Mouse (Mus musculus): Measurements from ENCODE around the gene Mog.

Gene Mog

DNA sequence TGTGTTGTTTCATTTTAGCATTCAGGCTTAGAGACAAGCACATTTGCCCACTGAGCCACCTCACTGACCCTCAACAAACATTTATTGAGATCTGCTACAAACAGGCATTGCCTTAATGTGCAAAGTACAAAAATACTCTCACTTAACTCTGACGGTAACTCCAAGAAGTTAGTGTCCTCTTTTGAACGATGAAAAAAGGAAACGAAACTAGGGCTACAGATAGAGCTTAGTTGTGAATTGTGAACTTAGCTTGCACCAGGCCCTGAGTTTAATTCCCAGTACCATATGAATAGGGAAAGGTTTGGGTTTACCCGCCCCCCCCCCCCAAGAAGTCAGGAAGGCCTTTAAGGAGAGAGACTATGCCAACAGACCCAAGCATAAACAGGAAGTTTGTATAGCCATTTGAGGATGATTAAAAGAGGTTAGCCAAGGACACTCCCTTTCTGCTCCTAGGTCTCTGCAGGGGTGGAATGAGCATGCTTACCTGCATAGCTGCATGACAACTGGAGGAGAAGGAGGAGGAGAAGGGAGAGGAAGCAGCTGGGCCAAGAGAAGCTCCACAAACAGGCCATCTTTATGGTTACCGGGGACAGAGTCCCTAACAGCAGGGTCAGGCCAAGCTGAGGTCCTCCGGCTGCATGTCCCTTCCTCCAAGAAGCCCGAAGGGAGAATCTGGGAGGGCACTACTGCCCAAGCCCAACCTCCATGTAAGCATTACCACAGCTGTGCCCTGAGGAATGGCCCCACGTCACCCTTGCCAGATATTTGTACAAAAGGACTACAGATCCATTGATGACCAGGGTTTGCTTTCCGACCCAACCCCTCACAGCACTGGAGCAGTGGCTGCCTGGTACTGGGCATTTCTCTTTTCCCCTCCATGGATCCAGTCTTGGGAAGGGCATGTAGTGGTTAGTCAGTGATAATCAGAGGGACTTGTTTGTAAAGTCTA lies at the start of gene Mog:
TSS of gene Mog (minus strand) at position 771 of the 949 bp plus-strand sequence.
- DNase-seq (ENCODE audit: extremely low spot score, low spot score) = no peak

DNA sequence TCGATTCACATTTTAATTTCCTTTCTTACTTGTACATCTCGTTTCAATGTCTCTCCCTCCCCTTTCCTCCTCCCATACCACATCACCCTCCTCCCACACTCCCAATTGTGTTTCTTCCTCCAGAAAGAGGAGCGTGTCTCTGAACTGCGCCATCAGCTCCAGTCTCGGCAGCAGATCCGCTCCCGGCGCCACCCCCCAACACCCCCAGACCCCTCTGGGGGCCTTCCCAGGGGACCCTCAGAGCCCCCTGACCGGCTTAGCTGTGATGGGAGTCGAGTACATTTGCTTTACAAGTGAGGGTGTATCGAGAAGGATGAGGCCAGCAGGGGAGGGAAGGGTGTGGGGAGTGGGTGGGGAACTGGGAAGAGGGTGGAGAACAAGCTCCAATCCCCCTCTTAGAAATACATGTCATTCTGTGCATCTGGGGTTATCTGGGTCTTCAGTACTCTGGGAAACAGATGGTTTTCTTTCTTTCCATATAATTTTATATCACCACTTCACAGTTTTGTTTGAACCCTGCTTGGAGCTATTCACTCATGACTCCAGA lies 49.6 kb upstream of the Mog start:
- DNase-seq (ENCODE audit: extremely low spot score, low spot score) = no peak

- DNase-seq (ENCODE audit: extremely low spot score, low spot score) = no peak
Measured at GRCm38 (mm10) chr17:37072080-37072729, 49.0 kb upstream of the Mog start.

GRCm38 (mm10) chr17:37070121-37070520 lies 46.9 kb upstream of the Mog start:
- no peak for DNase-seq (ENCODE audit: extremely low spot score, low spot score)

DNA sequence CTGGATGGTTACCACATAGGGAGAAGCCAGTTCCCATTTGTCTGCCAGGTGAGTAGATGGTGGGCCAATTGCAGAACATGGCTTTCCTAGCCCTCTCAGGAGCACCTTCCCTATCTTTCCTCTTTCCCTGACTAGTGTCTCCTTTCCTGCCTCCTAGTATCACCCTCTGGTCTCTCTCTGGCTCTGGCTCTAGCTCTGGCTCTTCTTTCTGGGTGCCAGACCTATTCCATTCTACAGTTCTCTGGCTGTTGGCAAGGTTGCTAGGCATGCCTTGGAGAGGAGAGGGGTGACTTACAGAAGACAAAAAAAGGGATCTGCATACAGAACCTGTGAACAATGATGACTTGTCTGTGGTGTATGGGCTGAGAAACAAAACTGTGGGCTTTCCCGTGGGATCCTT lies 44.7 kb upstream of the Mog start:
- DNase-seq (ENCODE audit: extremely low spot score, low spot score) = no peak

DNA sequence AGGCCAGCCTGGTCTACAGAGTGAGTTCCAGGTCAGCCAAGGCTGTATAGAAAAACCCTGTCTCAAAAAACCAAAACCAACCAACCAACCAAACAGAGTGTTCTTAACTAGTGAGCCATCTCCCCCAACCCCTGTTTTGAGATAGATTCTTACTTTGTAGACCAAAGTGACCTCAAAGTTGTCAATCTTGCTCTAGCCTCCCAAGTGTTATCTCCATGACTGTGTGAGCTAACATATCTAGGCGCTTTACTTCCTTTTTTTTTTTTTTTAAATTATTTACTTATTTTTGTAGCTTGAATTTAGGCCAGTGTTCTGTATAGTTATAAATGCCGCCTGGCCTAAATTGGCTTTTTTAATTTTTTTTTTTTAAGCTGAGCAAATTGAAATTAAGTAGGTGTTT lies 42.8 kb upstream of the Mog start:
- DNase-seq (ENCODE audit: extremely low spot score, low spot score) = no peak

DNA sequence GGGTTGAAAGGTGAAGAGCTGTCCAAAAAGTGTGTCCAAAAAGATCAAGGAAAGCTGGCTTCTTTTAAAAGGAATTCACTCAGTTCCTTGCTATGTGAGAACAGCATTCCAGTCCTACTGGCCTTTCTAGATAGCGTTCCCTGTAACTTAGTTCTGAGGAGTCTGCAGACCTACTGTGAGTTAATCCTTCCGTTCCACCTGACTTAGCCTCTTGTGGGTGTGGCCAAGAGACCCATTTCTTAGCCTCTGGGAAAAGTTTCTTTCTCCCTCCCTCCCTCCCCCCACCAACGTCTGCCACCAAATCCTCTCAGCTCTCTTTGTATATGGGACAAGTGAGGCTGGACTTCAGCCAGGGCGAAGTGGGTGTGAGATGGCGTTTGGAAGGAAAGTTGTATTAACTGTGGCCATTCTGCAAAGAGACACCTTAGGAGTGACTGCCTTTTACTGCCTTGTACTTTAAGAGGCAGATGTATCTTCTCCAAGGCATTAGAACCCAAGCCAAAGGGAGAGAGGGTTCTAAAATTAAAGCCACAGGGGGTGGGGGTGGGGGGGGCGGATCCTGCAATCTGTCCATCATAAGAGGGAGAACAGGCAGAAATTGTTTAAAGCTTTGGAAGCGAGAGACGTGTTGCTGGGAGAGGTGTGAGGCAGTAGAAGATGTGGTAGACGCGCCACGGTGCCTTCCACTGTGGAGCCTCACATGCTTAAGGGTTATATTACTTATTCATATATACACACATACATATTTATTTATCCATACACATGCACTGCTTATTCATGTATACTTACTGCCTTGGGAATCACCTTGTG lies 40.7 kb upstream of the Mog start:
- no peak for DNase-seq (ENCODE audit: extremely low spot score, low spot score)

GRCm38 (mm10) chr17:37063063-37063462 lies 39.9 kb upstream of the Mog start:
- no peak for DNase-seq (ENCODE audit: extremely low spot score, low spot score)

DNA sequence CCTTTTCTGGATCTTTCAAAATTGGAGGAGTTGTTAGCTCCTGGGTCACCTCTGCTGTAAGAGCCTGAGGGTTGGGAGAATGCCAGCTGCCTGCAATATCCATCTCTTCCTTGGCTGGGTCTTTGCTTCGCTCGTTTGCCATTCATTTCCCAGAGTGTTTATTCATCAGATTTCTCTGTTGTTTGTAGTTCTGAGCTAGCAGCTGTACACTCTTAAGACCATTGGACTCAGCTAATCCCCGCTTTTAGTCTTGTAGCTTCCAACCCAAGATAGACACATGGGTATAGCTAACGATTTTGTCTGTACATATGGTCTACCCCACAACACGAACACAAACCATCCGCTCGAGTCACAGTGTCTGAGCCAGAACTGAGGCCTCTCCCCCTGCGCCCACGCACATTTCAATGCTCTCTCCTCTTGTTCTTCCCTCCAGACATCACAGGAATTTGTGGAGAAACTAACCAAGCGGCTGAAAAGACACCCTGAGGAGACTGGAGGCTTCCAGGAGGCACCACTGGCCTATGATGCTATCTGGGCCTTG lies 39.0 kb upstream of the Mog start:
- no peak for DNase-seq (ENCODE audit: extremely low spot score, low spot score)

DNA sequence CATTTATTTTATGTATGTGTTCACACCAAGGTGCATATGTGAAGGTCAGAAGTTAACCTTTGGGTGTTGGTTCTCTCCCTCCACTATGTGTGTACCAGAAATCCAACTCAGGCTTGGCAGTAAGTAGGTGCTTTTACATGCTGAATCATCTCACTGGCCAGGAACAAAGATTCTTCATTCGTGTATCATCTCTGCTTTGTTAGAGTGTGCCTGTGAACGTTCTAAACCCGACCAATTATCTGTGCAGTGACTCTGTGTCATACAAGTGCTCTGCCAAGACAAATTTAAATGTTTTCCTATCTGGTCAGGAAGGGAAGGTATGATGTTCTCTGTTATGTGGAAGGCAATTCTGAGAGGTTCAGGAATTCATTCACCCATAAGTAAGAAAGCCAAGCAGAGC lies 38.2 kb upstream of the Mog start:
- no peak for DNase-seq (ENCODE audit: extremely low spot score, low spot score)

DNA sequence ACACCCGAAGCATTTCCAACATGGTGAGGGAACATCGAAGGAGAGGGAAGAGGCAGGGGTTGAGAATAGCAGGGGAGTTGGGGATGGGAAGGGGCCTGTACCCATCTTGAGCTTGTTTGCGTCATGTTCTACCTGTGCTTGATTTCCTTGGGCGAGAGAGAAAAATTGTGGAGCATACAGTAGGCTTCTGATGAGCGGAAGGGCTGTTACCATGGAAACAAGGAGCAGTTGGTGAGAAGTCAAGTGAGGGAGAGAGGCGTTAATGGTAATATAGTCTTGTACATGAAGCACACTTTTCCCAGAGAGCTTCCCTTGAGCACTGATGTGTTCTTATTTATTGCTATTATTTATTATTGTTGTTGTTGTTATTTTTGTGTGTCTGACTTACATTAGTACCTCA lies 33.8 kb upstream of the Mog start:
- no peak for DNase-seq (ENCODE audit: extremely low spot score, low spot score)

DNA sequence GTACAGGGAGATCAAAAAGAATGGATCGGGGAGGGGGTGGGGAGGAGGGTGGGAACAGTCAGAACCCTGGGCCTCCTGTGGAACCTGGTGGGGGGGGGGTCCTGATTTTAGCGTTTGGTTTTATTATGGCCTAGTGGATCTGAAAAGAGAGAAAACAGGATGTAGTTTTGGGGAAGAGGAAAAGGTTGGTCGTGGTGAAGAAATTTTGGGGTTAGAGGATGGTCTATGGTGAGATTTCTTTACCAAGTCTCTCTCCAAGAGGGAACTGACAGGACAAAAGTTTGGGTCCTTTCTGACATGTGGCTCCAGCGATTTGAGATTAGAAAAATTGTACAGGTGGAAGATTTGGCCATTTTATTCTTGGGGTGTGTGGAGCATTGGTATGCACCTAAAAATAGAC lies 28.5 kb upstream of the Mog start:
- no peak for DNase-seq (ENCODE audit: extremely low spot score, low spot score)

DNA sequence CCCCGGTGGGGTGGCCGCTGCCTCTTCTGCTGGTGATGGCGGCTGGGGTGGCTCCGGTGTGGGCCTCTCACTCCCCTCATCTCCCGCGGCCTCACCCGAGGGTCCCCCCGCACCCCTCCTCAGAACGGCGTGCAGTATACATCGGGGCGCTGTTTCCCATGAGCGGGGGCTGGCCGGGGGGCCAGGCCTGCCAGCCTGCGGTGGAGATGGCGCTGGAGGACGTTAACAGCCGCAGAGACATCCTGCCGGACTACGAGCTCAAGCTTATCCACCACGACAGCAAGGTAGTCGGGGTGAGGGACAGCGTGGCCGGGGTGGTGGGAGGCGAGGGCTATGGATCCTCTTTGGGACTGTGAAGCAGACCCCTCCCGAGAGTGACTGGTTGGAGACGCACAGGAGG lies 27.7 kb upstream of the Mog start:
- peak; percentile 47 for DNase-seq (ENCODE audit: extremely low spot score, low spot score)

DNA sequence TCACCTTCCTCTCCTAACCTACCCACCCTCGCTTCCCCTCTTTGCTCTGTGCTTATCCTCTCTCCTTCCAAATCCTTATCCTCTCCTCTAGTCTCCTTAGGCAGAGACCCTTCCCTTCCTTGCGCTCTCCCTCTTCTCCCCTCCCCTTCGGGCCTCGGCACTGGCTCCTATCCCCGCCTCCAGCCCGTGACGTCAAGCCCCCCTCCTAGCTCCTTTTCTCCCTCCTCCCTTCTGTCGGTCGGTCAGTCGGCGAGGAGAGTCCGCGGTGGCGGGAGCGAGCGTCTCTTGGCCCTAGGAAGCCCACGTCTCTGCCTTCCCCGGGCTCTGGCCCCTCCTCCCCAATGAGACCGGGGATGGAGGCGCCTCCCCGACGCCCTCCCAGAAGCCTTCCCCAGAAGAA lies 27.2 kb upstream of the Mog start:
- DNase-seq (ENCODE audit: extremely low spot score, low spot score) = peak; percentile 86

- peak; percentile 73 for DNase-seq (ENCODE audit: extremely low spot score, low spot score)
Measured at GRCm38 (mm10) chr17:37049570-37050310, 26.5 kb upstream of the Mog start.

DNA sequence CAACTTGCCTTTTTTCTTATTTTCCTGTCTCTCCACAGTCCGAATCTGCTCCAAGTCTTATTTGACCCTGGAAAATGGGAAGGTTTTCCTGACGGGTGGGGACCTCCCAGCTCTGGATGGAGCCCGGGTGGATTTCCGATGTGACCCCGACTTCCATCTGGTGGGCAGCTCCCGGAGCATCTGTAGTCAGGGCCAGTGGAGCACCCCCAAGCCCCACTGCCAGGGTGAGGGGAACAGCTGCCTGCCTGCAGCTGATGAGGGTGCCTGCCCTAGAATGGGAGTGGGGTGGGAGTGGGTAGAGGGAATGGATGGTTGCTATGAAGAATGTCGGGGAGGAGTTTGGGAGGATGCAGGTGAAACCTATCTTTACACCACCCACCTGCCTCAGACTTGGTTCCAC lies 25.2 kb upstream of the Mog start:
- no peak for DNase-seq (ENCODE audit: extremely low spot score, low spot score)

DNA sequence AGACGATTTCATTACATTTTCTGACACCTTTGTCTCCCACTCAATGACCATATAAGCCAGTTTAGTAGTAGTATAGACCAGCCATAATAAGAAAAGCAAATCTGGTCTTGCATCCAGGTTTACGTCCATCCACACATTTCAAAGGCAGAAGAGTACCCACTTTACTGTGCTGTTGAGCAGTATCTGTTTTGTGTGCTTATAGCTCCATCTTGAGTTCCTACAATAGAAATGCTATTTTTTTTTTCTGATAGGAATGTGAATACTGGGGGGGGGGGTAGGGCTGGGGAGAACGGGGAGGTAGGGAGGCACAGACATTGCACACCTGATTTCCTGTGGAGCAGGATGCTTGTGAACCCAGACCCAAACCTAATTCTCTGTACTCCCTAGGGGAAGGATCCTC lies 24.8 kb upstream of the Mog start:
- no peak for DNase-seq (ENCODE audit: extremely low spot score, low spot score)

GRCm38 (mm10) chr17:37047332-37047976 lies 24.3 kb upstream of the Mog start:
- peak; percentile 22 for DNase-seq (ENCODE audit: extremely low spot score, low spot score)

- no peak for DNase-seq (ENCODE audit: extremely low spot score, low spot score)
Measured at GRCm38 (mm10) chr17:37046312-37047112, 23.3 kb upstream of the Mog start.
